Mouse (Mus musculus) left cerebral cortex, adult 2 months (tissue): ENCODE results near the gene Cdk14. TPM values are rescaled to one million over a fixed set of nuclear protein-coding genes. Genes with fewer than 3 reads are reported as not detected.

Experiments
- DNase-seq, 2 experiments: peaks; one replicate each; pipeline ENCODE4 v3.0.0; 2021 to 2022; ENCODE audit warnings: low spot score in 2 of 2, mixed read lengths in 1 of 2; ENCODE audit errors: extremely low spot score in 1 of 2
- H3K27ac ChIP-seq: fragments of 200-600 bp; 2 replicates; pipeline ENCODE4 v1.8.1; 2022
- H3K4me3 ChIP-seq: fragments of 200-600 bp; 2 replicates; pipeline ENCODE4 v1.8.1; 2022
- CTCF ChIP-seq: fragments of 200-600 bp; IDR thresholded peaks from 2 replicates; pipeline ENCODE4 v1.8.1; 2022; ENCODE audit warnings: antibody characterized with exemption, mild to moderate bottlenecking, moderate library complexity
- intact Hi-C: fragments of 180-260 bp; cut with DNase I; formaldehyde crosslinking; loops from one replicate; pipeline ENCODE4 v1.15.1; 2025
- total RNA-seq, 2 experiments: library from RNA; stranded (reverse); gene quantifications; 2 replicates each; pipeline ENCODE4 v1.2.3; 2021

The Cdk14 gene
- total RNA-seq, 2 experiments from 2014 or later = 199 to 207 TPM

- no peak for TF ChIP-seq CTCF
- intact Hi-C loops = loop anchor here (1.0 to 2.0 kb wide), 2 partner anchors 116 to 419 kb away; no protein-coding TSS in a partner anchor
- no peak for DNase-seq
- Histone ChIP-seq H3K27ac (no peak overlapping the region), H3K4me3 (peak overlapping the region; percentile 62)
Observed at GRCm38 (mm10) chr5:5380731-5381718, 39.1 kb downstream of the Cdk14 start.

- intact Hi-C loops = loop anchor here (1.0 to 5.0 kb wide), 3 partner anchors 102 to 418 kb away; no protein-coding TSS in a partner anchor
- H3K27ac ChIP-seq = no peak overlapping the region; the same call in 1 of the 2 replicates
- H3K4me3 ChIP-seq = peak overlapping the region; percentile 62
- DNase-seq = peak; percentile 66 to 69
- no peak; the same call in 1 of the 2 replicates for TF ChIP-seq CTCF
Observed at GRCm38 (mm10) chr5:5379870-5380730, 40.0 kb downstream of the Cdk14 start.

DNA sequence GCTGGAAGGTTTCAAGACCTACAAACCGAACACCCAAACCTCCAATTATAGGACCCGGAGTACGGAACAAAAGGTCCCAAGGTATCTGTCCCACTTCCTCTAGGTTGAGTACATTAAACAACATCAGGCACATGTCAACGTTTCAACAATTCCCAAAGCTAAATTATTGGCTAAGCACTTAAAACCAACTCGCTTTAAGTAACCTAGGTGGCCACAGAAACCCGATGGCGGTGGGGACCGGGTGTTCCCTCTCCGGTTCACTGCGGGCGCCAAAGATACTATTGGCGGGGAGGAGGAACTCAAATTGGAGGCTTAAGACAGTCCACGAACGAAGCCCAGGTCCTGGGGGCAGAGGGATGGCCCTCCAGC lies 40.6 kb downstream of the Cdk14 start:
- intact Hi-C loops = loop anchor here (5.0 kb wide), 1 partner anchor 103 kb away; no protein-coding TSS in a partner anchor
- Histone ChIP-seq H3K27ac (no peak overlapping the region), H3K4me3 (peak overlapping the region; percentile 62)
- no peak for DNase-seq
- no peak for TF ChIP-seq CTCF

DNA sequence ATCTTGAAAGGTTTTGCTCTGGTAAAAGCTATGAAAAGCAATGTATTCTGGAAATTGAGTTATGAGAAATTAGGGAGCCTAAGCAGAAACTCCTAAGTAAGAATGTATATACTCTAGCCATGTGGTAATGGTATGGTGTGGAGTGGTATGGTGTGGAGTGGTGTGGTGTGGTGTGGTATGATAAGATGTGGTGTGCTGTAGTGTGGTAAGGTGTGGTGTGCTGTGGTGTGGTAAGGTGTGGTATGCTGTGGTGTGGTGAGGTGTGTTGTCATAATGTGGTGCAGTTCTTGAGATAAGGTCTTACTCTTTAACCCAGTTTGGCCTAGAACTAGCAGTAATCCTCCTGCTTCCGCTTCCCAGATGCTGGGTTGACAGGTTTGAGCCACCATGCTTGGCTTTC lies 45.7 kb downstream of the Cdk14 start:
- no peak overlapping the region for H3K4me3 ChIP-seq
- TF ChIP-seq CTCF = no peak
- intact Hi-C loops = no loop called here

GRCm38 (mm10) chr5:5373541-5373940 lies 46.6 kb downstream of the Cdk14 start:
- TF ChIP-seq CTCF = no peak
- Histone ChIP-seq H3K27ac (no peak overlapping the region), H3K4me3 (no peak overlapping the region)
- intact Hi-C loops = no loop called here
- DNase-seq = no peak

More for the DNA sequence above, 45.7 kb downstream of the Cdk14 start:
- no peak overlapping the region for H3K27ac ChIP-seq
- DNase-seq = no peak

GRCm38 (mm10) chr5:5372936-5373335 lies 47.2 kb downstream of the Cdk14 start:
- DNase-seq = no peak
- H3K27ac ChIP-seq = no peak overlapping the region
- intact Hi-C loops = no loop called here
- no peak overlapping the region for H3K4me3 ChIP-seq
- no peak for TF ChIP-seq CTCF

DNA sequence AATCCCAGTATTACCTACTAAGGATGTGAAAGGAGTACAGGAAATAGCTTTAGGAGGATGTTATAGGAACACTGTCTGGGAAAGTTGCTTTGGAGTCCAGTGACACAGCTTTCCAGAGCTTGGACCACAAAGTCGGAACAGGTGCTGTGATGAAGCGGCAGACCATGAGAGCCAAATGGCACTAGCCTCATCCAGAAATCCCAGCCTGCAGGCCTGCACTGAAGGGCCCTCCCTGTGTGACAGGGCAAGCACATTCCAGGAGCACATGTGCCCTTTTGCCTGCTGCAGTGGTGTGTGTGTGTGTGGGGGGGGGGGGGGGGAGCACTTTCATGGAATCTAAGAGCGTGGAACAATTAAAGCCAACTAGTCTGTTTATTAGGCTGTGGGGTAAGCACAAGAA lies 47.8 kb downstream of the Cdk14 start:
- intact Hi-C loops = no loop called here

GRCm38 (mm10) chr5:5370322-5371082 lies 49.6 kb downstream of the Cdk14 start:
- H3K27ac ChIP-seq = no peak overlapping the region
- TF ChIP-seq CTCF = no peak
- H3K4me3 ChIP-seq = no peak overlapping the region
- no peak for DNase-seq
- intact Hi-C loops = no loop called here

More for the DNA sequence above, 47.8 kb downstream of the Cdk14 start:
- DNase-seq = no peak
- H3K27ac ChIP-seq = no peak overlapping the region
- no peak for TF ChIP-seq CTCF
- no peak overlapping the region for H3K4me3 ChIP-seq

GRCm38 (mm10) chr5:5368389-5369164 lies 51.5 kb downstream of the Cdk14 start:
- no peak overlapping the region for H3K4me3 ChIP-seq
- intact Hi-C loops = no loop called here
- H3K27ac ChIP-seq = no peak overlapping the region
- no peak for DNase-seq
- no peak for TF ChIP-seq CTCF

DNA sequence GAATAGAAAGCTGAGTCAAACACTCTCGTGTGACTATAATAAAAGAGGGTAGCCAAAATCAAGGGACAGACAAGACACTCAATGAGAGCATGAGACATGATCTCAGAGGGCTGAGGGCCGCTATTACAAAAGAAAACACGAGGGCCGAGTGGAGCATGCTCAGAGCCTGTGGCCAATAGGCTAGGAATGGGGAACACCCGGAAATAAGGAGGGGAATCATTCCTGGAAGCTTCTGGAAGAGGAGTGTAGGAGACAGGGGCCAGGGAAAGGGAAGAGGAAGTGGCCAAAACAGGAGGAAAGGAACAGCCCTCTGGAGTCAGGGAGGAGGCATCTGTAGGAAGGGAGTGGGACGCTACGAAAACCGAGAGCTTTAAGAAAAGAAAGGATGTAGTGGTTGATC lies 52.6 kb downstream of the Cdk14 start:
- Histone ChIP-seq H3K27ac (no peak overlapping the region), H3K4me3 (no peak overlapping the region)
- no peak for DNase-seq
- intact Hi-C loops = no loop called here
- TF ChIP-seq CTCF = no peak
